ENCODE assay signal across 9 mouse cellular contexts in the genomic region with DNA sequence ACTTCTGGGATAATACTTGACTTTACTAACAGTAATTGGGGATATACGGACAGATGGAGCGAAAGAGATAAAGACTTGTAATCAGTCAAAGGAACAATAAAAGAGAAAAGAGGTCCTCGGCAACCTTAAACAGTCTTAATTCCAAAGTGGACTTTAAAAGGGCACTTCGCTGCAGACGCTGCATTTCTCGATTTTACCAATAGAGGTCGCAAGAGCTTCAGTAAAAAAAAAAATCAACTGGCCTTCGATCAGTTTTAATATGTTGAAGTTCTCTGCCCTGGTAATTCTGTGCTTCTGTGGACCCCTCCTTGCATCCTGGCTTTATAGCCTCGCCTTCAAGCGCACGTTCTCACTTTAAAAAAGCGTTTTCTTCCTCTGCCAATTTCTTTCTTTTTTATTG. TPM values are rescaled to one million over a fixed set of nuclear protein-coding genes. Genes with fewer than 3 reads are reported as not detected.
DNase-seq lines count a peak whose midpoint lies in the region; ATAC-seq and TF ChIP-seq lines count a peak whose summit lies in the region.
"Had no signal": no experiment of that assay in that cellular context is flagged by ENCODE, and none has a peak within 500 bp of the region (broad histone marks: within the 10 kb centered on the region; RNA-seq: fewer than 3 reads in every experiment).

No protein-coding gene starts in this region.

- H3ac ChIP-seq in C2C12 (ENCODE audit: control insufficient read depth, insufficient read length, low read depth): no peak overlapping the region

- no peaks in the 10 kb centered on the region for H3K79me2 ChIP-seq in C2C12 (ENCODE audit: control insufficient read depth, insufficient read depth)

- no peaks in the 10 kb centered on the region for H3K9me3 ChIP-seq in hindbrain, embryonic 10.5 days
- no peaks in the 10 kb centered on the region for H3K9me3 ChIP-seq in hindbrain, embryonic 12.5 days (replicated peaks)
- no peaks in the 10 kb centered on the region for H3K9me3 ChIP-seq in embryonic facial prominence, embryonic 13.5 days

- H3K36me3 ChIP-seq in hindbrain, embryonic 10.5 days: no peaks in the 10 kb centered on the region
- no peaks in the 10 kb centered on the region for H3K36me3 ChIP-seq in hindbrain, embryonic 12.5 days
- no peaks in the 10 kb centered on the region for H3K36me3 ChIP-seq in C2C12 (ENCODE audit: control insufficient read depth, insufficient read depth)
- no peaks in the 10 kb centered on the region for H3K36me3 ChIP-seq in embryonic facial prominence, embryonic 13.5 days

- no peak overlapping the region for H3K4me3 ChIP-seq in hindbrain, embryonic 10.5 days
- H3K4me3 ChIP-seq in hindbrain, embryonic 12.5 days: no peak overlapping the region
- no peak overlapping the region for H3K4me3 ChIP-seq in C2C12 (ENCODE audit: insufficient read depth, poor library complexity, severe bottlenecking)
- H3K4me3 ChIP-seq in embryonic facial prominence, embryonic 13.5 days: no peak overlapping the region

- H3K79me3 ChIP-seq in C2C12 (ENCODE audit: low read depth): no peaks in the 10 kb centered on the region

- WGBS in hindbrain, embryonic 10.5 days: 4% methylated on average over 12 of the region's 12 CpGs
- 5% methylated on average over 12 of the region's 12 CpGs for WGBS in hindbrain, embryonic 12.5 days
- 2% methylated on average over 12 of the region's 12 CpGs for WGBS in embryonic facial prominence, embryonic 13.5 days

- peaks cover 50% of the 10 kb centered on the region for H3K27me3 ChIP-seq in hindbrain, embryonic 10.5 days (ENCODE audit: insufficient read depth, poor library complexity, severe bottlenecking)
- peaks cover 50% of the 10 kb centered on the region for H3K27me3 ChIP-seq in hindbrain, embryonic 12.5 days
- H3K27me3 ChIP-seq in C2C12 (ENCODE audit: control insufficient read depth, insufficient read depth, insufficient read length): peaks cover 28% of the 10 kb centered on the region
- H3K27me3 ChIP-seq in embryonic facial prominence, embryonic 13.5 days: peaks cover 49% of the 10 kb centered on the region

- no peak overlapping the region for H3K9ac ChIP-seq in hindbrain, embryonic 12.5 days
- no peak overlapping the region for H3K9ac ChIP-seq in embryonic facial prominence, embryonic 13.5 days

- H3K27ac ChIP-seq in hindbrain, embryonic 10.5 days: no peak overlapping the region
- H3K27ac ChIP-seq in hindbrain, embryonic 12.5 days: no peak overlapping the region
- H3K27ac ChIP-seq in embryonic facial prominence, embryonic 13.5 days: no peak overlapping the region

- DNase-seq in hindbrain, embryonic 10.5 days (ENCODE audit: low spot score): peak; percentile 40
- peak; percentile 85 for DNase-seq in NIH3T3 (ENCODE audit: low read depth)
- DNase-seq in layer of hippocampus, adult 9-10 months (ENCODE audit: low spot score): peak; percentile 12
- DNase-seq in neural tube, embryonic 10.5 days (ENCODE audit: extremely low spot score, low spot score): peak; percentile 51

- H3K4me1 ChIP-seq in hindbrain, embryonic 10.5 days (replicated peaks): peaks cover 23% of the 10 kb centered on the region
- H3K4me1 ChIP-seq in hindbrain, embryonic 12.5 days: peaks cover 22% of the 10 kb centered on the region
- H3K4me1 ChIP-seq in embryonic facial prominence, embryonic 13.5 days: peaks cover 29% of the 10 kb centered on the region

- peak; percentile 1 for TF ChIP-seq CTCF in C2C12 (IDR thresholded peaks at IDR 0.05; ENCODE audit: control insufficient read depth, insufficient read depth, insufficient read length)

- ATAC-seq in hindbrain, embryonic 12.5 days (ENCODE audit: low FRiP score): no peak
- no peak for ATAC-seq in embryonic facial prominence, embryonic 13.5 days (ENCODE audit: insufficient number of reproducible peaks, insufficient read depth, low FRiP score, low TSS enrichment, low read depth)
- no peak for ATAC-seq in monocyte, adult 5-6 weeks (replicated peaks; ENCODE audit: insufficient number of reproducible peaks, low FRiP score, low TSS enrichment, poor library complexity, severe bottlenecking)

- no peak overlapping the region for H3K4me2 ChIP-seq in hindbrain, embryonic 12.5 days (replicated peaks)
- H3K4me2 ChIP-seq in embryonic facial prominence, embryonic 13.5 days: peak overlapping the region; percentile 74

TF ChIP-seq in C2C12, 6 proteins besides CTCF, POLR2A, EP300 and RAD21:
- TF ChIP-seq MYOG (IDR thresholded peaks at IDR 0.05; ENCODE audit: control insufficient read depth, extremely low read depth, insufficient read length): no peak
- no peak for TF ChIP-seq CEBPB (IDR thresholded peaks at IDR 0.05; ENCODE audit: low read depth)
- no peak for TF ChIP-seq USF1 (IDR thresholded peaks at IDR 0.05; ENCODE audit: low read depth)
- no peak for TF ChIP-seq MYOD1 (IDR thresholded peaks at IDR 0.05; ENCODE audit: control insufficient read depth, insufficient read length, low read depth)
- no peak for TF ChIP-seq MAX (IDR thresholded peaks at IDR 0.05)
- no peak for TF ChIP-seq FOSL1 (IDR thresholded peaks at IDR 0.05; ENCODE audit: insufficient read depth, low read length, poor library complexity, severe bottlenecking)

RNA-seq across cellular contexts. Expression of a gene that starts 0.7 kb away (rescaled TPM):
- 0.86 and 0.92 TPM in 2 replicates for polyA plus RNA-seq in hindbrain, embryonic 10.5 days (2016; fragmentation: Nextera tagmentation; extraction: Ambion mirVana)
- 1.3 and 3.1 TPM in 2 replicates for polyA plus RNA-seq in hindbrain, embryonic 12.5 days (2016; fragmentation: Nextera tagmentation; extraction: Ambion mirVana)
- polyA plus RNA-seq in C2C12 (2012; fragmentation: generic; extraction: Trizol): 0.02 TPM
- 2.7 and 3.0 TPM in 2 replicates for polyA plus RNA-seq in embryonic facial prominence, embryonic 13.5 days (2015; fragmentation: Nextera tagmentation; extraction: Ambion mirVana)
- not detected in 3 replicates for total RNA-seq in monocyte, adult 5-6 weeks (2017)

RNA-seq across cellular contexts. Expression of a gene that starts 26.1 kb away (rescaled TPM):
- 2.1 and 2.3 TPM in 2 replicates for polyA plus RNA-seq in hindbrain, embryonic 10.5 days (2016; fragmentation: Nextera tagmentation; extraction: Ambion mirVana)
- 3.2 and 3.5 TPM in 2 replicates for polyA plus RNA-seq in hindbrain, embryonic 12.5 days (2016; fragmentation: Nextera tagmentation; extraction: Ambion mirVana)
- polyA plus RNA-seq in C2C12 (2012; fragmentation: generic; extraction: Trizol): 0.14 TPM
- polyA plus RNA-seq in embryonic facial prominence, embryonic 13.5 days (2015; fragmentation: Nextera tagmentation; extraction: Ambion mirVana): 6.0 and 6.6 TPM in 2 replicates
- total RNA-seq in monocyte, adult 5-6 weeks (2017): 0.21 TPM in 1 of 3 replicates, not detected in the others

RNA-seq across cellular contexts. Expression of a gene that starts 38.0 kb away (rescaled TPM):
- 0.19 and 0.21 TPM in 2 replicates for polyA plus RNA-seq in hindbrain, embryonic 10.5 days (2016; fragmentation: Nextera tagmentation; extraction: Ambion mirVana)
- 0.20 and 0.34 TPM in 2 replicates for polyA plus RNA-seq in hindbrain, embryonic 12.5 days (2016; fragmentation: Nextera tagmentation; extraction: Ambion mirVana)
- polyA plus RNA-seq in C2C12 (2012; fragmentation: generic; extraction: Trizol): not detected
- polyA plus RNA-seq in embryonic facial prominence, embryonic 13.5 days (2015; fragmentation: Nextera tagmentation; extraction: Ambion mirVana): 0.72 and 0.81 TPM in 2 replicates
- total RNA-seq in monocyte, adult 5-6 weeks (2017): not detected in 3 replicates
- polyA plus RNA-seq: lung, embryonic 16.5 days had no signal

RNA-seq across cellular contexts. Expression of a gene that starts 56.9 kb away (rescaled TPM):
- polyA plus RNA-seq in hindbrain, embryonic 10.5 days (2016; fragmentation: Nextera tagmentation; extraction: Ambion mirVana): 12.1 and 12.8 TPM in 2 replicates
- 10.2 and 11.9 TPM in 2 replicates for polyA plus RNA-seq in hindbrain, embryonic 12.5 days (2016; fragmentation: Nextera tagmentation; extraction: Ambion mirVana)
- polyA plus RNA-seq in C2C12 (2012; fragmentation: generic; extraction: Trizol): 19.7 TPM
- 18.7 and 23.5 TPM in 2 replicates for polyA plus RNA-seq in embryonic facial prominence, embryonic 13.5 days (2015; fragmentation: Nextera tagmentation; extraction: Ambion mirVana)
- total RNA-seq in monocyte, adult 5-6 weeks (2017): 2.7 to 3.7 TPM in 2 of 3 replicates, not detected in the other

Comparison
In these comparisons a context has a peak if more than half of its experiments do, and no peak if none do; other contexts are left out.
1. DNase-seq: peak in every context shown above with its lines; median percentile 85 in NIH3T3; 51 in neural tube, embryonic 10.5 days; 40 in hindbrain, embryonic 10.5 days; 12 in layer of hippocampus, adult 9-10 months.